Mouse (Mus musculus) midbrain, embryonic 14.5 days (tissue): ENCODE data around the gene Efna1. TPM values are rescaled to one million over a fixed set of nuclear protein-coding genes. Genes with fewer than 3 reads are reported as not detected.

Source experiments
- ATAC-seq: fragments of 200-750 bp; cut with Nextera tagmentation; 2 replicates; pipeline ENCODE4 v1.8.0; 2017; ENCODE audit warnings: moderate number of reproducible peaks, moderate library complexity; ENCODE audit not compliant: low FRiP score, low TSS enrichment
- DNase-seq: peaks from one replicate; pipeline ENCODE4 v3.0.0-alpha.2; 2015
- H3K27ac ChIP-seq: fragments of 300-500 bp; sonication (generic); replicated peaks from 2 replicates; pipeline ENCODE4 v1.5.1; 2014; ENCODE audit warnings: mild to moderate bottlenecking, low read depth, low read length, moderate library complexity
- H3K27me3 ChIP-seq: fragments of 300-500 bp; sonication (generic); 2 replicates; pipeline ENCODE4 v1.6.1; 2014; ENCODE audit warnings: low read length, control low read depth, mixed read lengths; ENCODE audit not compliant: control insufficient read depth, insufficient read depth
- H3K36me3 ChIP-seq: fragments of 300-500 bp; sonication (generic); 2 replicates; pipeline ENCODE4 v1.6.1; 2014; ENCODE audit warnings: low read length, control low read depth; ENCODE audit not compliant: control insufficient read depth, insufficient read depth
- H3K4me1 ChIP-seq: fragments of 300-500 bp; sonication (generic); 2 replicates; pipeline ENCODE4 v1.6.1; 2014; ENCODE audit warnings: mild to moderate bottlenecking, antibody characterized with exemption, low read length, control low read depth; ENCODE audit not compliant: control insufficient read depth, insufficient read depth
- H3K4me2 ChIP-seq: fragments of 300-500 bp; sonication (generic); 2 replicates; pipeline ENCODE4 v1.6.1; 2014; ENCODE audit warnings: mild to moderate bottlenecking, low read length, moderate library complexity
- H3K4me3 ChIP-seq: fragments of 300-500 bp; sonication (generic); replicated peaks from 2 replicates; pipeline ENCODE4 v1.5.1; 2014; ENCODE audit warnings: low read depth, low read length
- H3K9ac ChIP-seq: fragments of 300-500 bp; sonication (generic); replicated peaks from 2 replicates; pipeline ENCODE4 v1.6.1; 2014; ENCODE audit warnings: mild to moderate bottlenecking, low read length, moderate library complexity
- H3K9me3 ChIP-seq: fragments of 300-500 bp; sonication (generic); 2 replicates; pipeline ENCODE4 v1.6.1; 2016; ENCODE audit warnings: low read length, control low read depth, mixed read lengths; ENCODE audit not compliant: control insufficient read depth
- WGBS: fragments of 180-500 bp; shearing (Covaris S2); extraction: QIAGEN DNeasy Blood & Tissue Kit; methylation state at CpG from one replicate; pipeline ENCODE4 v1.1.7; 2014; 5-methylcytosine and 5-hydroxymethylcytosine counted together
- polyA plus RNA-seq: library from polyadenylated mRNA; unstranded; fragments of >200 nt; fragmentation: Nextera tagmentation; extraction: Ambion mirVana; gene quantifications from 2 replicates; pipeline ENCODE4 v1.2.1, GENCODE M21; 2014

The Efna1 gene
- polyA plus RNA-seq, 1 experiment from 2014 or later = 8.7 TPM

GRCm38 (mm10) chr3:89247466-89247865 is 33.5 kb downstream of the Efna1 start:
- DNase-seq (no peak), ATAC-seq (no peak)
- Histone ChIP-seq H3K4me2 (peak overlapping the region; percentile 84), H3K9ac (no peak overlapping the region), H3K9me3 (no peaks in the 10 kb centered on the region), H3K27ac (no peak overlapping the region), H3K4me3 (peak overlapping the region; percentile 63; the same call in 1 of the 2 replicates), H3K4me1 (peaks cover 42% of the 10 kb centered on the region), H3K27me3 (no peaks in the 10 kb centered on the region), H3K36me3 (peaks cover 10% of the 10 kb centered on the region)
- WGBS = 90% methylated on average over 4 of the region's 4 CpGs

- DNase-seq (peak; percentile 95), ATAC-seq (peak; percentile 55)
- H3K36me3 ChIP-seq = peaks cover 20% of the 10 kb centered on the region
- peaks cover 44% of the 10 kb centered on the region for H3K4me1 ChIP-seq
- no peaks in the 10 kb centered on the region for H3K27me3 ChIP-seq
- peak within 1 kb of the TSS; percentile 63 for H3K4me3 ChIP-seq
- peak within 1 kb of the TSS; percentile 84 for H3K4me2 ChIP-seq
- H3K9ac ChIP-seq = peak within 1 kb of the TSS; percentile 74
- H3K27ac ChIP-seq = peak within 1 kb of the TSS; percentile 96
- WGBS = under 1% methylated on average over 42 of the region's 42 CpGs
- no peaks in the 10 kb centered on the region for H3K9me3 ChIP-seq
These were observed 34.5 kb downstream of the Efna1 start, which contains the start of gene Trim46 for GRCm38 (mm10) chr3:89246261-89247100. Gene Trim46 (minus strand): TSS chr3:89246309.

GRCm38 (mm10) chr3:89245688-89246171 is 35.2 kb downstream of the Efna1 start, which contains the start of gene Krtcap2:
Gene Krtcap2 (plus strand): TSS chr3:89245966.
- Histone ChIP-seq H3K4me2 (peak within 1 kb of the TSS; percentile 84), H3K27me3 (no peaks in the 10 kb centered on the region), H3K4me1 (peaks cover 39% of the 10 kb centered on the region), H3K9me3 (no peaks in the 10 kb centered on the region), H3K9ac (peak within 1 kb of the TSS; percentile 74), H3K4me3 (peak within 1 kb of the TSS; percentile 63), H3K27ac (peak within 1 kb of the TSS; percentile 96), H3K36me3 (peaks cover 28% of the 10 kb centered on the region)
- WGBS = 2% methylated on average over 20 of the region's 20 CpGs
- peak; percentile 90 for DNase-seq
- ATAC-seq = peak; percentile 62

- Histone ChIP-seq H3K4me3 (peak overlapping the region; percentile 63), H3K4me1 (peaks cover 36% of the 10 kb centered on the region), H3K4me2 (peak overlapping the region; percentile 84), H3K27me3 (no peaks in the 10 kb centered on the region), H3K36me3 (peaks cover 34% of the 10 kb centered on the region), H3K9ac (peak overlapping the region; percentile 74), H3K9me3 (no peaks in the 10 kb centered on the region), H3K27ac (peak overlapping the region; percentile 96)
- under 1% methylated on average over 18 of the region's 26 CpGs for WGBS
- ATAC-seq = peak; percentile 68
- DNase-seq = peak; percentile 94
These were observed 35.8 kb downstream of the Efna1 start for GRCm38 (mm10) chr3:89244982-89245687.

- Histone ChIP-seq H3K9ac (peak overlapping the region; percentile 74), H3K4me1 (peaks cover 36% of the 10 kb centered on the region), H3K36me3 (peaks cover 39% of the 10 kb centered on the region), H3K4me2 (peak overlapping the region; percentile 84), H3K27me3 (no peaks in the 10 kb centered on the region), H3K9me3 (no peaks in the 10 kb centered on the region), H3K4me3 (peak overlapping the region; percentile 63), H3K27ac (peak overlapping the region; percentile 96)
- DNase-seq = no peak
- WGBS = 9% methylated on average over 25 of the region's 25 CpGs
- peak; percentile 17 for ATAC-seq
These were observed 36.6 kb downstream of the Efna1 start for GRCm38 (mm10) chr3:89244158-89244981.

- DNase-seq (peak; percentile 71), ATAC-seq (no peak)
- peak overlapping the region; percentile 96 for H3K27ac ChIP-seq
- 9% methylated on average over 14 of the region's 14 CpGs for WGBS
- peak overlapping the region; percentile 74 for H3K9ac ChIP-seq
- H3K4me3 ChIP-seq = peak overlapping the region; percentile 63
- no peaks in the 10 kb centered on the region for H3K9me3 ChIP-seq
- H3K4me1 ChIP-seq = peaks cover 36% of the 10 kb centered on the region
- H3K4me2 ChIP-seq = peak overlapping the region; percentile 84
- peaks cover 45% of the 10 kb centered on the region for H3K36me3 ChIP-seq
- no peaks in the 10 kb centered on the region for H3K27me3 ChIP-seq
These were observed 37.3 kb downstream of the Efna1 start for GRCm38 (mm10) chr3:89243609-89244008.

- H3K27me3 ChIP-seq = no peaks in the 10 kb centered on the region
- ATAC-seq = no peak
- no peak overlapping the region for H3K4me3 ChIP-seq
- peak; percentile 73 for DNase-seq
- peaks cover 34% of the 10 kb centered on the region for H3K4me1 ChIP-seq
- H3K9ac ChIP-seq = no peak overlapping the region
- peak overlapping the region; percentile 84 for H3K4me2 ChIP-seq
- H3K27ac ChIP-seq = no peak overlapping the region
- no peaks in the 10 kb centered on the region for H3K9me3 ChIP-seq
- WGBS = 72% methylated on average over 9 of the region's 9 CpGs
- peaks cover 57% of the 10 kb centered on the region for H3K36me3 ChIP-seq
These were observed 38.5 kb downstream of the Efna1 start for GRCm38 (mm10) chr3:89242331-89242895.

GRCm38 (mm10) chr3:89238494-89238893 is 42.4 kb downstream of the Efna1 start:
- no peak overlapping the region for H3K9ac ChIP-seq
- no peak overlapping the region for H3K4me3 ChIP-seq
- DNase-seq (no peak), ATAC-seq (no peak)
- peaks cover 95% of the 10 kb centered on the region for H3K36me3 ChIP-seq
- peaks cover 11% of the 10 kb centered on the region for H3K4me1 ChIP-seq
- H3K4me2 ChIP-seq = no peak overlapping the region
- no peak overlapping the region for H3K27ac ChIP-seq
- H3K27me3 ChIP-seq = no peaks in the 10 kb centered on the region
- no peaks in the 10 kb centered on the region for H3K9me3 ChIP-seq
- WGBS = 76% methylated on average over 12 of the region's 12 CpGs
